Mouse (Mus musculus): ENCODE results near the gene Slc12a5. TPM values are rescaled to one million over a fixed set of nuclear protein-coding genes. Genes with fewer than 3 reads are reported as not detected.

The Slc12a5 gene
- polyA plus RNA-seq (2015; fragmentation: Nextera tagmentation; extraction: Ambion mirVana): 52.8 and 57.7 TPM in 2 replicates

- 3% methylated on average over 31 of the region's 54 CpGs for WGBS
- H3K36me3 ChIP-seq (ENCODE audit: control insufficient read depth, insufficient read depth, low read length): no peaks in the 10 kb centered on the region
- peak within 1 kb of the TSS; percentile 64 for H3K9ac ChIP-seq (ENCODE audit: low read depth, low read length)
- peak within 1 kb of the TSS; percentile 58 for H3K4me3 ChIP-seq (ENCODE audit: low read depth, low read length)
- H3K9me3 ChIP-seq (replicated peaks; ENCODE audit: control insufficient read depth, low read length, poor library complexity, severe bottlenecking): no peaks in the 10 kb centered on the region; the same call in 1 of the 2 replicates
- H3K4me1 ChIP-seq (ENCODE audit: control insufficient read depth, insufficient read depth, low read length): peaks cover 40% of the 10 kb centered on the region
- H3K27me3 ChIP-seq (ENCODE audit: control insufficient read depth, insufficient read depth, low read depth, low read length): no peaks in the 10 kb centered on the region
- peak within 1 kb of the TSS; percentile 55 for H3K4me2 ChIP-seq (ENCODE audit: low read length)
- peak within 1 kb of the TSS; percentile 74 for H3K27ac ChIP-seq (ENCODE audit: low read length)
- peak; percentile 43 for ATAC-seq
These were observed at the start of gene Slc12a5 for GRCm38 (mm10) chr2:164960716-164961441. Gene Slc12a5, plus strand, starts transcription at chr2:164960802.

DNA sequence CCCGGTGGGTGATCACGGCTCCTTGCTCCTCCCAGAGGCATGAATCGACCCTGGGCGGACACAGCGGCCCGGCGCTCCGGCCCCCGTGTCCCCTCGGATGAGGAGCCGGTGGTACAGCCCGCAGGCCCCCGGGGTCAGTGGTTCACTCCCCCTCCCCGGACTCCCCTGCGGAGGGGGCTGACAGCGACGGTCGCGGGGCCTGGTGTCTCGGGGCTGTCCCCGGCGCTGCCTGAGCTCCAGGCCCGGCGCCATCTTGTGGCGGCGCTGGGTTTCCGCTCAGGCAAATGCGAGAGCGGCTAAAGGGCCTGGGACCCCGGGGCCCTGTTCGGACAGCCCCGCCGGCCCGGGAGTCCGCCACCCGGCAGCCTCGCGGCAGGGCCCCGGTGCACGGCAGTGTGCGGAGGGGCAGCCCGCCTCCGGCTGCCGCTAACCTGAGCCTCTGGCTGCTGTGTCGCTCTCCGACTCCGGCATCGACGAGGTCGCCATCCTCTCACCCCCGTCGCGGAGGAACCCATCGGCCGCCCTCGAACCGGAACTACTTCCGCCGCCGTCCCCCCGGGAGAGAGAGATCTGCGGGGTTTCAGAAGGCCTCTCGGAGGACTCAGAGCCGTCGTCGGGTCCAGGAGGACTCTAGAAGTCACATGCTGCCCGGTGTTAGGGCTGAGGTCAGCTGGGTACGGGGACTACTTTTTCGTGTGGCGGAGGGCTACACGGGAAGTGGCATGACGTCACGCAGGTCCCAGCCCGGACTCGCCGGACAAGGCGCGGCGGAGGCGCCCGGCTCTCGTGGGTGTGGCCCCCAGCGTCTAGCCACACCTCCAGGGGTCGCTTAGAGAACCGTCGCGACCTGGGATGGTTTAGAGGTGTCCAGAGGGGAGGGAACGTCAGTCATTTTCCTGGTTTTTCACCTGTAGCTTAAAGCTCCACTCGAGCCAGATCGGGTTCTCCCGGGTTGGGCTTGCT, 49.2 kb upstream of the Slc12a5 start, which contains the start of gene Zfp335:
Gene Zfp335 (minus strand): TSS at position 672 of the 963 bp plus-strand sequence.
- WGBS: under 1% methylated on average over 90 of the region's 91 CpGs

GRCm38 (mm10) chr2:164912151-164912550, 48.5 kb upstream of the Slc12a5 start:
- 24% methylated on average over 12 of the region's 12 CpGs for WGBS
- peak; percentile 1; the same call in 1 of the 2 replicates for ATAC-seq

More for the DNA sequence above, 49.2 kb upstream of the Slc12a5 start, which contains the start of gene Zfp335:
- Histone ChIP-seq H3K4me1 (ENCODE audit: control insufficient read depth, insufficient read depth, low read length) (peaks cover 19% of the 10 kb centered on the region), H3K9ac (ENCODE audit: low read depth, low read length) (peak within 1 kb of the TSS; percentile 95), H3K27ac (ENCODE audit: low read length) (peak within 1 kb of the TSS; percentile 100), H3K4me3 (ENCODE audit: low read depth, low read length) (peak within 1 kb of the TSS; percentile 72), H3K9me3 (replicated peaks; ENCODE audit: control insufficient read depth, low read length, poor library complexity, severe bottlenecking) (no peaks in the 10 kb centered on the region), H3K4me2 (ENCODE audit: low read length) (peak within 1 kb of the TSS; percentile 92), H3K36me3 (ENCODE audit: control insufficient read depth, insufficient read depth, low read length) (peaks cover 20% of the 10 kb centered on the region), H3K27me3 (ENCODE audit: control insufficient read depth, insufficient read depth, low read depth, low read length) (no peaks in the 10 kb centered on the region)
- ATAC-seq: peak; percentile 89

DNA sequence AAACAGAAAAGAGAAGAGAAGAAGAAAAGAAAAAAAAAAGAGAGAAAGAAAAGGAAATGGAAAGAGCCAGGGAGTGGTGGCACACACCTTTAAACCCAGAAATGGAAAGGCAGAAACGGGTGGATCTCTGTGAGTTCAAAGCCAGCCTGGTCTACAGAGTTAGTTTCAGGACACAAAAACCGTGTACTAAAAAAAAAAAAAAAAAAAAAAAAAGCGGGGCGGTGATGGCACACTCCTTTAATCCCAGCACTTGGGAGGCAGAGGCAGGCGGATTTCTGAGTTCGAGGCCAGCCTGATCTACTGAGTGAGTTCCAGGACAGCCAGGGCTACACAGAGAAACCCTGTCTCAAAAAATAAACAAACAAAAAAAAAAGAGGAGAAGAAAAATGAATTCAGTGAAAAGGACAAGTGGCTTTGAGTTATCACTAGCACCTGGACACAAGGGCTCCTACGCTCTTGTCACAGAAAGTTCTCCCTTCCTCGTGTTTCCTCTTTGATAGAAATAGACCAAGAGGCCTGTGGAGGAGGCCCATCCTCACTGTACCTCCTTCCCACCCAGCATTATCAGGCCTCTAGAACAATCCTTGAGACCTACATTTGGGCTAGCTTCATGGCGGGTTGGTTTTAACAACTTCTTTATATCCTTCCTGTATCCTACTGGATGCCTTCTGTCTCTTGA, 47.7 kb upstream of the Slc12a5 start:
- Histone ChIP-seq H3K9me3 (replicated peaks; ENCODE audit: control insufficient read depth, low read length, poor library complexity, severe bottlenecking) (no peaks in the 10 kb centered on the region), H3K27ac (ENCODE audit: low read length) (no peak overlapping the region), H3K27me3 (ENCODE audit: control insufficient read depth, insufficient read depth, low read depth, low read length) (no peaks in the 10 kb centered on the region), H3K4me1 (ENCODE audit: control insufficient read depth, insufficient read depth, low read length) (peaks cover 19% of the 10 kb centered on the region), H3K36me3 (ENCODE audit: control insufficient read depth, insufficient read depth, low read length) (peaks cover 6% of the 10 kb centered on the region), H3K9ac (ENCODE audit: low read depth, low read length) (no peak overlapping the region), H3K4me3 (ENCODE audit: low read depth, low read length) (no peak overlapping the region), H3K4me2 (ENCODE audit: low read length) (no peak overlapping the region)
- no peak for ATAC-seq
- WGBS: 91% methylated on average over 8 of the region's 9 CpGs

More at GRCm38 (mm10) chr2:164912151-164912550, 48.5 kb upstream of the Slc12a5 start:
- H3K27me3 ChIP-seq (ENCODE audit: control insufficient read depth, insufficient read depth, low read depth, low read length): no peaks in the 10 kb centered on the region
- peak overlapping the region; percentile 92 for H3K4me2 ChIP-seq (ENCODE audit: low read length)
- peak overlapping the region; percentile 95 for H3K9ac ChIP-seq (ENCODE audit: low read depth, low read length)
- peaks cover 19% of the 10 kb centered on the region for H3K4me1 ChIP-seq (ENCODE audit: control insufficient read depth, insufficient read depth, low read length)
- H3K36me3 ChIP-seq (ENCODE audit: control insufficient read depth, insufficient read depth, low read length): peaks cover 13% of the 10 kb centered on the region
- peak overlapping the region; percentile 100 for H3K27ac ChIP-seq (ENCODE audit: low read length)
- peak overlapping the region; percentile 72 for H3K4me3 ChIP-seq (ENCODE audit: low read depth, low read length)
- no peaks in the 10 kb centered on the region for H3K9me3 ChIP-seq (replicated peaks; ENCODE audit: control insufficient read depth, low read length, poor library complexity, severe bottlenecking)

- ATAC-seq: no peak
- 97% methylated on average over 2 of the region's 2 CpGs for WGBS
- Histone ChIP-seq H3K4me1 (ENCODE audit: control insufficient read depth, insufficient read depth, low read length) (peaks cover 19% of the 10 kb centered on the region), H3K4me3 (ENCODE audit: low read depth, low read length) (no peak overlapping the region), H3K4me2 (ENCODE audit: low read length) (no peak overlapping the region), H3K27me3 (ENCODE audit: control insufficient read depth, insufficient read depth, low read depth, low read length) (no peaks in the 10 kb centered on the region), H3K9ac (ENCODE audit: low read depth, low read length) (no peak overlapping the region), H3K9me3 (replicated peaks; ENCODE audit: control insufficient read depth, low read length, poor library complexity, severe bottlenecking) (no peaks in the 10 kb centered on the region), H3K27ac (ENCODE audit: low read length) (no peak overlapping the region), H3K36me3 (ENCODE audit: control insufficient read depth, insufficient read depth, low read length) (peaks cover under 1% of the 10 kb centered on the region)
These were observed 47.2 kb upstream of the Slc12a5 start for GRCm38 (mm10) chr2:164913428-164913786.

GRCm38 (mm10) chr2:164916820-164917219, 43.8 kb upstream of the Slc12a5 start:
- Histone ChIP-seq H3K4me2 (ENCODE audit: low read length) (no peak overlapping the region), H3K4me1 (ENCODE audit: control insufficient read depth, insufficient read depth, low read length) (peaks cover 5% of the 10 kb centered on the region)
- whole genome bisulfite sequencing: 82% methylated on average over 5 of the region's 5 CpGs

GRCm38 (mm10) chr2:164917371-164917770, 43.2 kb upstream of the Slc12a5 start:
- Histone ChIP-seq H3K9ac (ENCODE audit: low read depth, low read length) (no peak overlapping the region), H3K9me3 (replicated peaks; ENCODE audit: control insufficient read depth, low read length, poor library complexity, severe bottlenecking) (no peaks in the 10 kb centered on the region), H3K4me3 (ENCODE audit: low read depth, low read length) (no peak overlapping the region), H3K27me3 (ENCODE audit: control insufficient read depth, insufficient read depth, low read depth, low read length) (no peaks in the 10 kb centered on the region), H3K4me2 (ENCODE audit: low read length) (no peak overlapping the region), H3K4me1 (ENCODE audit: control insufficient read depth, insufficient read depth, low read length) (peaks cover 5% of the 10 kb centered on the region), H3K27ac (ENCODE audit: low read length) (no peak overlapping the region), H3K36me3 (ENCODE audit: control insufficient read depth, insufficient read depth, low read length) (no peaks in the 10 kb centered on the region)
- no peak for ATAC-seq
- 68% methylated on average over 10 of the region's 10 CpGs for WGBS

More at GRCm38 (mm10) chr2:164916820-164917219, 43.8 kb upstream of the Slc12a5 start:
- Histone ChIP-seq H3K36me3 (ENCODE audit: control insufficient read depth, insufficient read depth, low read length) (no peaks in the 10 kb centered on the region), H3K27me3 (ENCODE audit: control insufficient read depth, insufficient read depth, low read depth, low read length) (no peaks in the 10 kb centered on the region), H3K9me3 (replicated peaks; ENCODE audit: control insufficient read depth, low read length, poor library complexity, severe bottlenecking) (no peaks in the 10 kb centered on the region), H3K9ac (ENCODE audit: low read depth, low read length) (no peak overlapping the region), H3K27ac (ENCODE audit: low read length) (no peak overlapping the region), H3K4me3 (ENCODE audit: low read depth, low read length) (no peak overlapping the region)
- ATAC-seq: no peak

DNA sequence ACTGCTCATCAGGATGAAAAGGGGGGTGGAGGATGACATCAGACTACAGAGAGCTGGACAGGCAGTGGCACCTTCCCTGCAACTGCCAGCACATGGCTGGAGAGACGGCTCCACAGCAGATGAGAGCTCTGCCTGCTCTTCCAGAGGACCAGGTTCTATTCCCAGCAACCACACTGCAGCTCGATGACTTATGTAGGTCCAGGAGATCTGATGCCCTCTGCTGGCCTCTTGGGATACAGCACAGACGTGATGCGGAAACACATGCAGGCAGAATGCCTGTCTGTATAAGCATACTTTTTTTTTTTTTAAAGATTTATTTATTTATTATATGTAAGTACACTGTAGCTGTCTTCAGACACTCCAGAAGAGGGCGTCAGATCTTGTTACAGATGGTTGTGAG, 42.3 kb upstream of the Slc12a5 start:
- peak; percentile 6; the same call in 1 of the 2 replicates for ATAC-seq
- H3K4me2 ChIP-seq (ENCODE audit: low read length): no peak overlapping the region
- WGBS: 61% methylated on average over 4 of the region's 5 CpGs

More for the DNA sequence above, 42.3 kb upstream of the Slc12a5 start:
- H3K36me3 ChIP-seq (ENCODE audit: control insufficient read depth, insufficient read depth, low read length): no peaks in the 10 kb centered on the region
- H3K9ac ChIP-seq (ENCODE audit: low read depth, low read length): no peak overlapping the region
- H3K9me3 ChIP-seq (replicated peaks; ENCODE audit: control insufficient read depth, low read length, poor library complexity, severe bottlenecking): no peaks in the 10 kb centered on the region
- no peaks in the 10 kb centered on the region for H3K27me3 ChIP-seq (ENCODE audit: control insufficient read depth, insufficient read depth, low read depth, low read length)
- H3K4me3 ChIP-seq (ENCODE audit: low read depth, low read length): no peak overlapping the region
- H3K4me1 ChIP-seq (ENCODE audit: control insufficient read depth, insufficient read depth, low read length): peaks cover 4% of the 10 kb centered on the region; the same call in 1 of the 2 replicates
- H3K27ac ChIP-seq (ENCODE audit: low read length): no peak overlapping the region
